Mouse (Mus musculus): ENCODE results near the gene Camta1.

GRCm38 (mm10) chr4:150963711-150964110 is 898.0 kb downstream of the Camta1 start:
- TF ChIP-seq CTCF (IDR thresholded peaks at IDR 0.05; ENCODE audit: borderline replicate concordance, control insufficient read depth, extremely low read depth, insufficient read depth, low read length, poor library complexity) (no peak), POLR2A (IDR thresholded peaks at IDR 0.05; ENCODE audit: control insufficient read depth, extremely low read depth, insufficient read depth, low read length, poor library complexity) (no peak)
